Mouse (Mus musculus) large intestine, adult 2 months (tissue): ENCODE data around the gene Eif6. TPM values are rescaled to one million over a fixed set of nuclear protein-coding genes. Genes with fewer than 3 reads are reported as not detected.
"Not testable (repeated sequence)": the region's sequence is repeated elsewhere in the genome, so short reads cannot be mapped to it uniquely, and the experiment has no call there.

Experiments used
- DNase-seq: peaks from one replicate; pipeline ENCODE4 v3.0.0-alpha.2; 2012; ENCODE audit warnings: low read depth, low spot score
- WGBS: fragments of 180-500 bp; shearing (Covaris S2); methylation state at CpG from one replicate; pipeline ENCODE4 v1.1.7; 2018; 5-methylcytosine and 5-hydroxymethylcytosine counted together
- polyA plus RNA-seq: library from polyadenylated mRNA; depleted of rRNA; stranded (reverse); fragments of >200 nt; gene quantifications from 2 replicates; pipeline ENCODE4 v1.2.3, GENCODE M21; 2012; rRNA removed

Eif6 gene
- 288 and 346 TPM in 2 replicates for polyA plus RNA-seq

DNA sequence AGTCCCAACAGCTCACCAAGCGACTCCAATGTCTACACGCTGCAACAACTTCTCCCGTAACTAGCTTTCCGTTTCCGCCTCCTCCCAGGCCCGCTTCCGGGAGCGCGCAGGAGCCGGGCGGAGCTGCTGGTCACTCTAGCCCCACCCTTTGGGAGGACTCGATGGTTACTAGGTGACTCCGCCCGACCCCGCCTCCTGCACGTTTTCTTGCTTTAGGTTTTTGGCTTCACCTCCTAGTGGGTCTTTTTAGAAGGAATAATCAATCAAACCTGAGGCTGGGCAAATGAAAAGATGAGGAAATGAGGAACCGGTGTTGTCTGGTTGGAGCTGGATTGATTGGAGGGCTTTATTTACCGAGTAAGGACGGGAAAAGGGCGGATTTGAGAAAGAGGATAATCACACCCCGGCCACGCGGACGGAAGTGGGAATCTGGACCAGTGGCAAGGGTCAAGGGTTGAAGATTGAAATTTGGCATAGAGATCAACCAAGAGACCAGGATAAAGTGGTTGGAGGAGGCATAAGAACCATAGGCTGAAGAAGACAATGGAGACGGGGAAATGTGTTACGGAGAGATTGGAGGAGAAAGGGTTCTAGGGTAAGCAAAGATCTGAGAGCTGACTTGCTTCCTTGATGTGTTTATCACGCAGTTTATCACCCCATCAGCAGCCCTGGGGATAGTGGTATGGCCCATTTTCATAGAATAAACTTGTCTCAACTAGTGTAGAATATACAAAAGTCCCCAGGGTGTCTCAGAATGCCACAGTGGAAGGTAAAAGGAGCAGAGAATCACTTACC lies at the start of gene Eif6:
Eif6 (minus strand) TSS at position 296 of the 795 bp plus-strand sequence.
- DNase-seq: peak; percentile 90
- WGBS: 1% methylated on average over 27 of the region's 27 CpGs

DNA sequence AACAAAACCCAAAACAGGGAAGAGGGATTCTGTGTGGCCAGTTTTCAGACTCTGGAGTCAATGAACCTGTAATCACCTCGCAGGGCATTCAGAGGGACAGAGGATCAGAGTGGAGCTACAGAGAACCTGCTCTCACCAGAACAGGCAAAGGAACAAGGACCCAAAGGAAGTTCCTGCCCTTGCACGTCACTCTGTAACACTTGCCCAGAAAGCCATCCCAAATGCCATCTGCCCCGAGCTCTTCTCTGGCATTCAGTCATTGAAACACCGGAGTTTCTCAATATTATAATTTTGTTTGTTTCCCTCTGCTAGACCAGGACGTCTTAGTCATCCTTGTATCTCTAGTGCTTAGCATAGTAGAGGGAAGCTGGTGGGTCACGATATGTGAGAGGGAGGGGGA lies 46.9 kb upstream of the Eif6 start:
- no peak for DNase-seq
- 35% methylated on average over 6 of the region's 6 CpGs for WGBS

DNA sequence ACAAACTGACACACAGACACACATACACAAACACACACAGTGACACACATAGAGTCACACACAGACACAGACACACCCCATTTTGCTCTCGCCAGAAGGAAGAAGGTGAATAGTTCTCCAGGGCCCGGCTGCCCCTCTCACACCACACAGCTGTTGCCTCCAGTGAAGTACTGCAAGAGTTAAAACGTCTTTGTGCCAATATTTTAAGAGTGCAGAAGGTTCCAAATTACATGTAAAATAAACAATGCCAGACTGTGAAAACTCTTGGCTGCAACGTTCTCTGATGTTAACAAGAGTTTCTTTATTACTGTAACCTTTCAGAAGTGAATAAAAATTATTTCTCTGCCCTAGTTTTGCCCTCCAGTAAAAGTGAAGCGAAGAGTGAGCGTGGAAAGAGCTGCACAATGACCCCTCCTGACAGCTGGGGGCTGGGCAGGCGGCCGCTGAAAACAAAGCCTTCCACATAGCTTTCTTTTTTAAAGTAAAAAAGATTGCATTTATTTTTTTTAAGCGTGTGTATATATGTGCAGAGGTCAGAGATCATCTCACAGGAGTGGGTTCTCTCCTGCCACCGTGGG lies 46.3 kb upstream of the Eif6 start:
- no peak for DNase-seq
- WGBS: 19% methylated on average over 10 of the region's 10 CpGs

DNA sequence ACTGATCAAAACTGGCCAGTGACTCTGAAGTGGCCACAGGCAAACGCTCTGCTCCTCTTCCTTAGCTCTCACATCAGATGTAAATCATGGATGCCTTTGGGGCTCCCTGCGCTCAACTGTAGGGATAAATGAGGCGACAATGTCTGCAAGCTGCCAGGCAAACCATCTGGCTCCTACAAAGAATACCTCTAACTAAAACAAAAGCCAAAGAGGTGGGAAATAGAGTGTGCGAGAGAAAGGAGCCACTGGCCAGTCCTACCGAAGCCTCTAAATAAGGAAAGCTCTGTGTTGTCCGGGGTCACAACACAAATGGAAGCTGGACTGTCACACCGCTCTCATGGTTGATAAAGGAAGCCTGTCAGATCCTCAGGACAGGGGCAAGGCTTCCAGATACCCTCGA lies 45.8 kb upstream of the Eif6 start:
- DNase-seq: no peak
- 66% methylated on average over 8 of the region's 8 CpGs for WGBS

DNA sequence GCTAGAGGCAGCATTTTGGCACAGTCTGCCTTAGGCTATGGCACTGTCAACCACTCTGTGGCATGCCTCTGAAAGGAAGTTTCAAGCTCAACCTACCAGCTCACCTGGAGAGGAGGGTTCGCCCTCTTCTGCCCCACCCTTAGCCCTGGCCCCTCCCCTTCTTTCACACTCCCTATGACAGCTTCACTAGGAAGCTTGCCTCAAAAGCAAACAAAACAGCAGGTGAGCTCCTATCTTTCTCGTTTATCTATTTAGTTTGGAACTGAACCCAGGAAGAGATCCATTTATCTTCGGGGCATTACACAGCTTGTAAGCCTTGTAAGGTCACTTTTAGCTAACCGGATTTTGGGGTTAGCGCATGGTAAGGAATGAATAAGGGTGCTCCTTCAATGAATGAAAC lies 43.0 kb upstream of the Eif6 start:
- peak; percentile 78 for DNase-seq
- 38% methylated on average over 5 of the region's 5 CpGs for WGBS

DNA sequence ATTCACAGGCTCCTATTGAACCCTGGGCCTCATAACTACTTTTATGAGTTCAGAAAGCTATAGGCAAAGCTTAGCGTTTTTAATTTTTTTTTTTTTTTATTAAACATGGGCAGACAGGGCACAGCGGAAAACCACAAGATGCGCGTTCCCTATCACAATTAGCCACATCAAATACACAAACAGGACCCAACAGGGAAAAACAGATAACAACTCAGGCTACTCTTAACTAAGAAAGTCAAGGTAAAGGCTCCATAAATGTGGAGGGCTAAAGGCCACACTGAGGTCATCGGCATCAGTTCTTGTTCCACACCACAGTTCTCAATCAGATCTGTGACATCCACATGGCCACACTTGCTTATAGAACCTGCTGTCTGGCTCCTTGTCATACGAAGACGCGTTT lies 41.6 kb upstream of the Eif6 start:
- WGBS: 95% methylated on average over 8 of the region's 8 CpGs
- no peak for DNase-seq

DNA sequence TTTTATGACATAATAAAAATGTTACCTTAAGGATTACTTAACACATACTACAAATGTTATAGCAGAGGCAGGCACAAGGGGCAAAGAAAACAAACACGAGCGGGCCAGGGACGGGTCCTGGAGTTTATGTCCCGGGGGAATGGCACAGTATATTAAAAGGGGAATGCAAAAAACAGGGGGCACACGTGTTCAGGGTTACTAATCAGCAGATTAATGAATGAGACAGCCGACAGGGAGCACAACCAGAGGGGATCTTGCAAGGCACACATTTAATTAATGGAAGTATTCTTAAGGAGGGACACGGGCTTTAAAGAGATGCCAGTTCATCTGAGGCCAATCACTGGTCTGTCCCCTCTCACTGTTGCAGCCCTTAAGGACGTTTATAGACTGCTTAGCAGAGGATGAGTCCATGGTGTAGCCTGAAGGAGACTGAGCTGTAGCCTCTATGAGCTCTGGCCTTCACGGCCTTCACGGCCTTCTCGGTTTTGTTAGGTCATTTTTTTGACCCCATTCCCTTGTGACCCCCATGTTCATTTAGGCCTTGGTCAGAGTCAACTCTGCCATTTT lies 36.7 kb upstream of the Eif6 start:
- WGBS: 41% methylated on average over 11 of the region's 11 CpGs
- no peak for DNase-seq

DNA sequence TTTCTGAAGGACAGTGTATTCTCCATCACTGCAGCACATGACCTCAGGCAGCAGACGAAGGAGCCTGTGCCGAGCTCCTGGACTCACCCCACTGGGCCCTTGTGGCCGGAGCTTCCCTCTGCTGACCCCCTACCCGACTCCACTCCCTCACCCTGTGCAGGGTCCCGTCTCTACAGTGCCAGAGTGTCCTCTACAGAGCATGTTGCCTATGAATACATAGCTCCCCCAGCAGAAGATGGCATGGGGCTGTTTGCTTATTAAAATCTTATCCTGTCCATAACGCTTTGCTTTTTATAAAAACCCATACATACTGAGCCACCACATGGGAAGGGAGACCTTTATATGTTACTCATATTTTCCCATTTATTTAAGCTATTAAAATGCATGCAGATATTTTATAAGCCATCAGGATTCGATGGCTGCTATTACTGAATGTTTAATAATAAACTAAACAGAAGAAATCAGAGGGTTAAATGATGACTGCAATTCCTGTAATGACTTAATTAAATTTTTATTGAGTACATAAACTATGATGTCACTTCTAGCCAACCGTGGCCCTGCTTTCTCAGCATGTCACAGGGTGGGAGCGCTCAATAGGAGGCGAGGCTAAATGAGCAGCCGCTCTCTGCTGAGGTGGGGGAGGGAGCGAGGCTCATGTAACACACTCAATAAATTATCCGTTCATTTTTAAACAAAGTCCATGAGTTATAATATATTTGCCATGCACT lies 36.0 kb upstream of the Eif6 start:
- no peak for DNase-seq
- WGBS: 49% methylated on average over 13 of the region's 13 CpGs

DNA sequence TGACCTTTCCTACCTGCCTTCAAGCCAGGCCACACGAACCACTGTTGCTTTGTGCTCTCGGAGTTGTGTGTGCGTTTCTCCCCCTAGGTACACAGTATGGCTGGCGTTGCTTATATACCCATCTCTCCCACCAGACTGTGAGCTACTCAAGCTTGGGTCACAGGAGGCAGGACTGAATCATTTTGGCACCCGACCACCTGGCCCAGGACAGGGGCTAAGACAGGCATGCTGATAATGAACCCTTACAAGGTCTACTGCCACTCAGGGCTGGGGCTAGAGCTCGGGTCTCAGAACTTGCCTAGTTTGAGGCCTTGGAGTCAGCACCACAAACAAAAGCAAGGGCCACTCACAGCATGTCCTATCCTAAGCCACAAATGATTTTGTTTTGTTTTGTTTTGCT lies 34.9 kb upstream of the Eif6 start:
- 96% methylated on average over 6 of the region's 6 CpGs for WGBS
- no peak for DNase-seq

DNA sequence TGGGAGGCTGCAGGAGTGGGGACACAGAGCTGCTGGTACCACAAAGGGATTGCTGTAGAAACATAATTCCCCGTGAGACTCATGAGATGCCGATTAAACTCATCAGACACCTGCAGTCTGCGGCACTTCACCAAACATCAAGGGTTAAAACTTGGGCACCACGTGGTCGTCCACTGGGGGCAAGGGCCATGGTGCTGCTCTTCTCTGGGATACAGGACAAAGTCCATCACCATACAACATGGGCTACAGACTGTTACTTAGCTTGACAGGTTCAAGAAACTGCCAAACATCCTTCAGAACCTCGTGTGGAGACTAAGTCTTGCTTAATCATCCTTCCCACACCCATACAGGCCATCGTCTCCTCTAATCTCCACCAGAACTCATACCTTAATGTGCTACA lies 33.4 kb upstream of the Eif6 start:
- 75% methylated on average over 7 of the region's 7 CpGs for WGBS
- DNase-seq: no peak

DNA sequence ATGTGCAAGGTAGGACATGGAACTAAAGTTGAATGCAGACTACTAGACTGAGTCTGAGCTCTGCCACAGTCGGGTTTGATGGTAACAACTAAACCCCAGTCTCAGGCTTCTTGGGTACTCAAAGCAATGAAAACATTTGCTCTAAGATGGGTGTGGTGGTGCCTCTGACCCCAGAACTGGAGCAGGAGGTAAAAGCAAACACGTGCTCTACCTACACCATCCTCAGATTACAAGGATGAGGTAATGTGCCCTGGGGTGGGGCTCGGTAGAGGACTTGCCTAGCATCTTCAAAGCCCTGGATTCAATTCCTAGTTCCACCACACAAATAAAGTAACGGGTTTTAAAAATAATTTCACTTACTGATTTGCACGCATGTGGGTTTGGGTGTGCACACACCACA lies 25.8 kb upstream of the Eif6 start:
- no peak for DNase-seq
- WGBS: 55% methylated on average over 5 of the region's 5 CpGs

DNA sequence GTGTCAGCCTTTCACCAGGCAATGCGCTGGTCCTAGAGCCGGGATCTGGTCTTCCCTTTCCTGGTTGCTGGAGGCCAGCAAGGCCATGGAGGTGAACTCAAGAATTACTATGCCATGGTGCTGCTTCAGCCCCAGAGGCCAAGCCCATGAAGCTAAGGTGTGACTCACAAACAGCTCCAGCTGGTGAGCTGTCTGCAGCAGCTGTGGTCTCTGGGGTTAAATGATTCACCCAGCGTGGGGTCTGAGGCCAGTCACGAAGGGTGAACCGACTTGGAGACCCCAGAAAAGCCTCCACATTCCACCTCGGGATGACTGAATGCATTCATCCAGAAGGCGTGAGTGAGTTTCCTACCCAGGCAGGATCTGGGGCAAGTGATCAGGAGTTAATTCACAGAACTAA lies 23.4 kb upstream of the Eif6 start:
- no peak for DNase-seq
- 86% methylated on average over 7 of the region's 7 CpGs for WGBS

DNA sequence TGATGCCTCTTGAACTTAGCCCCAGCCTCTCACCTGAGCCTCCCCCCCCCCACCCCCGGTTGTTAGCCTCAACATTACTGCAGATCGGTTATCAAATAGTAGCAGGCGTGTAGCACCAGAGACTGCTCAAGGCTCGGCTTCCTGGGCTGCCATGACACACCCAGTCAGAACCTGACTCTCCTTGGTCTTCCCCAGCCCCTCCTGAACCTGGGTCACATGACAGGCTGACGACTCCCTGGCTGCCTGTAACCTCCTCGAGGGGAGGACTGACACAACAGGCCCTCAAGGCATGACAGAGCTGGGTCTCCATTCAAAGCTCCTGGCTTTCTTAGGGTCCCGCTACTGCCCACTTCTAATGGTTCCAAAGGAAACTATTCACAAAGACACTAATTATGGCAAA lies 22.7 kb upstream of the Eif6 start:
- WGBS: 50% methylated on average over 7 of the region's 7 CpGs
- DNase-seq: no peak

DNA sequence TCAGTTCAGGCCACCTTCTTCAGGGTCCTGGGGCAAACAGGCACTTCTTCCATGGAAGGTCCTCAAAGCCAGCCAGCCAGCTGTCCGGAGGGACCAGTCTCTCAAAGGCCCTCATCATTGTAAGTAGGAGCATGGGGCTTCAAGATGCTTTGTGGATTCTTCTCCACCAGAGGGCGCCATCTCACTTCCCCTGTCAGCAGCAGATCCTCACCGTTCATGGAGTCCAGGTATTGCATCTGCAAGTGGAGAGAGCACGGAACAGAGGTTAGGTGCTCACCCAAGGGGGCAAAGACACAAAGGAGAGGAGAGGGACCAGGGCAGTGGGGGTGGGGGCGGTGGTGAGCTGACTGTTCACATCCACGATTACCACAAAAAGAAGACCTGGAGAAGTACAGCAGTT lies 21.6 kb upstream of the Eif6 start:
- DNase-seq: no peak

DNA sequence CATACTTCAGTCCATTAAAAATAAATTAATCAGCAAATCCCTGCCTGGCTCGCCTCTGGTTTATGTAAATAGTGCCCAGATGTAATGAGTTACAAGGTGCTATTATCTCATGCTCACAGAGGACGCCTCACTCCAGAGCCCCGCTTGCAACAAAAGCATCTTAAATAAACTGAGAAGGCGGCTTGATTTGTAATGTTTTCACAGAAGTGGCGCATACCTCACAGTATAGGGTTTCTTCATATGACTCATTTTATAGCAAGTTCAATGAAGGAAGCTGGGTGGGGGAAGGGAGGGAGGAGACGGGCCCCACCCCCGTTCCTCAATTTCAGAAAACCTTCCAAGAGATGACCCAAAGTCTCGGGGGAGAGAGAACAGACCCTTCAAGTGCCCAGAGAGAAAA lies 20.2 kb upstream of the Eif6 start:
- 66% methylated on average over 8 of the region's 8 CpGs for WGBS
- no peak for DNase-seq

More for the DNA sequence above, 21.6 kb upstream of the Eif6 start:
- WGBS: 15% methylated on average over 6 of the region's 6 CpGs

DNA sequence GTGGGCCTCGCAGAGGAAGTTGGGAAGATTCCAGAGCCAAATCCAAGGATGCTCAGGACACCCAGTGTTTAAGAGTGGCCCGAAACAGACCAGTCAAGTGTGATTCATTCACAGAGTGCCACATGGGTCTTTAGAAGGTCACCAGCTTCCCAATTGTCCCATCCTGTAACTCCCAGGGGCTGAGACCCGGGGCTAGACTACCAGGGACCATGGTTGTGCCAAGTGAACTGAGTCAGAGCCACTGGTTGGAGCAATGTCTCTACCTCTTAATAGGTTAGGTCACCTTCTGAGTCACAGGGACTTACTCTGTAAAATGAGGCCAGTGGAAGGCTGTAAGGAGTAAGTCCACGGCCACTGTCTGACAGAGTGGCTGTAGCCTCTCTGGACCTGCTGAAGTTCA lies 12.2 kb upstream of the Eif6 start:
- WGBS: 77% methylated on average over 4 of the region's 4 CpGs
- no peak for DNase-seq

DNA sequence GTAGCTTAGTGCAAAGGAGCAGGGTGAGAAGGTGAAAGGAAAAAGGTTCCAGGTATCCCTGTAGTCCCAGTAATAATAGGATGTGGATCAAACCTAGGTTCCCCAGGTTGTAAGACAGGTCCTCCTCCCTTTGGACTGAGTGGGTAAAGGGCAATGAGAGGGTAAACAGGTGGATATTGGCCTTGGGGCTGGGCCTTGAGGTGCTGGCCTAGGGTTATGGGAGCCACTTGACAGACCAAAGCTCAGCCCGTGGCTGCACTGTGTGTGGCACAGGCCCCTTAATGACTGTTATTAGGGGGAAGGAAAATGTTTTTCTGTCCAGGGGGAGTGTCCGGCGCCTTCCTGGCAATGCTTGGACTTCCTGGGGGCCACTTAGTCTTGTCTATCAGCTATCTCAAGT lies 11.2 kb upstream of the Eif6 start:
- WGBS: 41% methylated on average over 3 of the region's 3 CpGs
- no peak for DNase-seq

DNA sequence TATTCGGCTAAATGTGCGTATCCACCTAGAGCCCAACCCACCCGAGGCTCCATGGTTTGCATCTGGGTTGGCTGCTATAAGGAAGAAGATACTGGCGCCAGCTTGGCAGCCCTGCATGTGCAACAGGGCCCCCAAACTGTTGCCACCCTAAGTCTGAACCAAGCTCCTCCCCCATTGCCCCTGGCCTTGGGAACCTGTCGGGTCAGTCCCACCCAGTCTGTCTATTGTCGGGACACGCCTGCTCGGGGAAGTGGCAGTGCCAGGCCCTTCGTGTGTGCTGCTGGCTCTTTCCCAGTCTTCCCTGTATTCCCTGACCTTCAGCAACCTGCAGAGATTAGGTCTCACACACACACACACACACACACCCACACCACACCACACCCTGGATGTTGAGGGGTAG lies 8.0 kb upstream of the Eif6 start, which contains the start of gene Fam83c:
Fam83c (minus strand) TSS at position 123 of the 400 bp plus-strand sequence.
- 25% methylated on average over 9 of the region's 9 CpGs for WGBS
- DNase-seq: peak; percentile 57

DNA sequence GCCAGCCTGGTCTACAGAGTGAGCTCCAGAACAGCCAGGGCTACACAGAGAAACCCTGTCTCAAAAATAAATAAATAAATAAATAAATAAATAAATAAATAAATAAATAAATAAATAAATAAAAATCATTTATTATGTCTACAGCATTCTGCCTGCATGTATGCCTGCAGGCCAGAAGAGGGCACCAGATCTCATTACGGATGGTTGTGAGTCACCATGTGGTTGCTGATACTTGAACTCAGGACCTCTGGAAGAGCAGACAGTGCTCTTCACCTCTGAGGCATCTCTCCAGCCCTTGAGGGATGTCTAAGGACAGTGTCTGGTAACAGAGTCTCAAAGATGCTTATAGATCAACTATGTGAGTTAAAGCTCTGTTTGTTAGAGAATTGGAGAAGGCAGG lies 5.4 kb upstream of the Eif6 start:
- WGBS: 60% methylated on average over 1 of the region's 1 CpGs
- DNase-seq: not testable (repeated sequence)

DNA sequence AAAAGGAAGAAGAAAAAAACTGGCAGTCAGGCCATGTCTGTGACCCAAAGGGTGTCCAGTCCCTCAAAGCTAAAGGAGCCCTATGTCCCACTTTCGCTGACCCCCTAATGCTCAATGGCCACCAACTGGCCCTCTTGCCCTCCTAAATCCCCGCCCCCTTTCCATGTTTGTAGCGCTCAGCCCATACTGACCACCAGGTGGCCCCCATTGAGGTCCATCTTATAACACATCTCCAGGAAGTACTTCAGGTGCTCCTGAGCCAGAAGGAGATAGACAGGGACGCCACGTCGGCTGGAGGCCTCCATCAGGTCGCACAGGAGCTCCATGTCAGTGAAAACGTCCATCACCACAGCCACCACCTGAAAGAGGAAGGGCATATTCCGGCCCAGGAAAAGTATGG lies 4.6 kb upstream of the Eif6 start:
- DNase-seq: no peak
- 56% methylated on average over 9 of the region's 9 CpGs for WGBS
